Mouse (Mus musculus): ENCODE results near the gene Ly75.

DNA sequence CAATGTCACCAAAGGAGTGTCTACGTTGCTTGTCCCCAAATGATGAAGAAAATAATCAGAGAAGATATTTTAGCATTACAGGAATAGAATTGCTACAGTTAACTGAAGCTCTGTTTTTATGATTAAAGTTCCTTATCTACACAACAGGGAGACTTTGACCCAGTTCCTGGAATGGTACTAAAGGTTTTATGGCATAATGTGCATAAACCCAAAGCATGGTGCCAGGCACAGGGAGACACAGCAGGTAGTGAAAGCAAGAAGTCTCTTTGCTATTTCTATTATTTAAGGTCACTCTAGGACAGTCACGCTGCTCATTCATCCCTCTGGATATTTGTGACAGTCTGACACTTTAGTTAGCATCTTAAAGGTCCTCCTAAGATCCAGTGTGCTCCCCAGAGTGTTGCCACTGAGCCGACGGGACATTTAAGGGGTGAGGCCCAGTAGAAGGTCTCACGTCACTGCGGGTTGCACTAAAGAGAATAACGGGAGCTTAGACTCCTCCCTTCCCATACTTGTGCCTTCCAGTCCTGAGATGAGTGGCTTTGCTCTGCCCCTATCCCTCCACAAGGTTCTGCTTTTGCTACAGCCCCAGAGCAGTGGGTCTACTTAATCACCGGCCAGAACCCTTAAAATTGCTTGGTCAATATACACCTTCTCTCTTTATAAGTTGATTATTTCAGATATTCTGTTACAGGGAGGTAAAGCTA is 47.4 kb upstream of the Ly75 start:
- no peak for TF ChIP-seq CTCF (IDR thresholded peaks at IDR 0.05; ENCODE audit: borderline replicate concordance, insufficient read depth, low read length)
- TF ChIP-seq POLR2A (IDR thresholded peaks at IDR 0.05; ENCODE audit: low read depth, low read length): no peak
